Mouse (Mus musculus) 3T3-L1 (cell line): ENCODE data around the gene 1700047I17Rik2.
"Not testable (repeated sequence)": the region's sequence is repeated elsewhere in the genome, so short reads cannot be mapped to it uniquely, and the experiment has no call there.

Experiments
- DNase-seq: peaks from one replicate; pipeline ENCODE4 v3.0.0-alpha.2; 2015; ENCODE audit warnings: low read depth, low spot score

The 1700047I17Rik2 gene

GRCm38 (mm10) chr12:55199306-55199705, at the start of gene 1700047I17Rik2:
Gene 1700047I17Rik2 (plus strand): TSS chr12:55199592.
- DNase-seq, result not testable (repeated sequence)

- not testable (repeated sequence) for DNase-seq
These were observed 44.6 kb upstream of the 1700047I17Rik2 start, which contains the start of gene Srp54b for GRCm38 (mm10) chr12:55154559-55155448. Gene Srp54b (plus strand): TSS chr12:55155104.

GRCm38 (mm10) chr12:55155449-55155783, 44.0 kb upstream of the 1700047I17Rik2 start:
- not testable (repeated sequence) for DNase-seq

- DNase-seq, result not testable (repeated sequence)
These were observed 32.3 kb upstream of the 1700047I17Rik2 start for GRCm38 (mm10) chr12:55167034-55167557.

- DNase-seq, result not testable (repeated sequence)
These were observed 11.7 kb upstream of the 1700047I17Rik2 start for GRCm38 (mm10) chr12:55187686-55188085.

GRCm38 (mm10) chr12:55189127-55189526, 10.3 kb upstream of the 1700047I17Rik2 start:
- not testable (repeated sequence) for DNase-seq

GRCm38 (mm10) chr12:55199799-55200198, 407 bp downstream of the 1700047I17Rik2 start:
- DNase-seq, result not testable (repeated sequence)

GRCm38 (mm10) chr12:55212944-55213343, 13.6 kb downstream of the 1700047I17Rik2 start:
- not testable (repeated sequence) for DNase-seq

GRCm38 (mm10) chr12:55229626-55230519, 30.5 kb downstream of the 1700047I17Rik2 start, which contains the start of gene Srp54c:
Gene Srp54c (plus strand): TSS chr12:55230168.
- not testable (repeated sequence) for DNase-seq

- DNase-seq, result not testable (repeated sequence)
These were observed 31.1 kb downstream of the 1700047I17Rik2 start for GRCm38 (mm10) chr12:55230520-55230861.

GRCm38 (mm10) chr12:55242243-55242642, 42.9 kb downstream of the 1700047I17Rik2 start:
- DNase-seq, result not testable (repeated sequence)

- DNase-seq, result not testable (repeated sequence)
These were observed 62.6 kb downstream of the 1700047I17Rik2 start for GRCm38 (mm10) chr12:55261950-55262349.

GRCm38 (mm10) chr12:55263385-55263784, 64.0 kb downstream of the 1700047I17Rik2 start:
- not testable (repeated sequence) for DNase-seq
